Mouse (Mus musculus) lung, postnatal 36 days (tissue): ENCODE results near the gene Teddm1a.
"Not testable (repeated sequence)": the region's sequence is repeated elsewhere in the genome, so short reads cannot be mapped to it uniquely, and the experiment has no call there.

ENCODE experiments used
- DNase-seq: peaks from one replicate; pipeline ENCODE4 v3.0.0; 2022; ENCODE audit warnings: mixed read lengths

Gene Teddm1a

DNA sequence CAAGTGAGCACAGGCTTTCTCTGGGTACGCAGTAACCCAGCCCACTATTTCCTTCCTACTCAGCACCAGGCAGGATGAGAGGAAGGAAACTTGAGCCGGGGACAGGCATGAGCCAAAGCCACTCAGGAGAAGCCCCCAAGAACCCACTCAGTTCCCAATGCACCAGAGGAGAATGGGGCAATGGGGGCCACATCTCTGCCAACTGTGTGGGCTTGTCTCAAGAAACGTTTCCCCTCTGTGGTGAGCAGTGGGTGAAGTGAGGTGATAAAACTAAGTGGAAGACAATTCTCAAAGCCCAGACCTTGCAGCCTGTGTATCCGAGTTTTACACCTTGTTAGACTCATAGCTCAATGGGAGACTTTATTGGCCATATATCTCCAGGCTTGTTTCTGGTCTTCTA is at the start of gene Teddm1a:
Gene Teddm1a (plus strand): TSS at position 301 of the 400 bp plus-strand sequence.
- no peak for DNase-seq

DNA sequence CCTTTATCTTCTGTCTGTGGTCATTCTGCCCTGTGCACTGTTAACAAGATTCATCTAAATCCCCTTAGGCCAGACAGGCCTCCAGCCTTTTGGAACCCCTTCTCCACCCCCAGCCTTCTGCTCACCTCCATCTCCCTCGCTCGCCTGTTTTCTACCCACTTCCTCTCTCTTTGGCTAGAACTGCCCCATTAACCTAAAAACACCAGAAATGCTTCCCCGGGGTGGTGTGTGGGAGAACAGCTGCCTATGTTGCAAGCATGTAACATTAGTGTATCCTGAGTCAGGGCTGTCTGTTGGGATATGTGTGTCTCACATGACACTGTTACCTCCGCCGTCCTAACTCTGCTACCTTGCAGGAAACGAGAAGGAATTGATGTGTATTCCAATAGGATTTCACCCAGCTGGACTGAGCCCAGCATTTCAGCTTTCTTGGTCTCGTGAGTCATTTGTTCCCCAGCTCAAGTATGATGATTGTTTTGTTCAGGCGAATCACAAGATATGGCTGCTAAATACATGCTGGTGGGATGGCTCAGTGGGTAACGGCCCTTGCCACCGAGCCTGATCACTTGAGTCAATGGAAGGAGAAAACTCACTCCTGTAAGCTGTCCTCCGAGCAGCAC is 49.3 kb upstream of the Teddm1a start:
- no peak for DNase-seq

DNA sequence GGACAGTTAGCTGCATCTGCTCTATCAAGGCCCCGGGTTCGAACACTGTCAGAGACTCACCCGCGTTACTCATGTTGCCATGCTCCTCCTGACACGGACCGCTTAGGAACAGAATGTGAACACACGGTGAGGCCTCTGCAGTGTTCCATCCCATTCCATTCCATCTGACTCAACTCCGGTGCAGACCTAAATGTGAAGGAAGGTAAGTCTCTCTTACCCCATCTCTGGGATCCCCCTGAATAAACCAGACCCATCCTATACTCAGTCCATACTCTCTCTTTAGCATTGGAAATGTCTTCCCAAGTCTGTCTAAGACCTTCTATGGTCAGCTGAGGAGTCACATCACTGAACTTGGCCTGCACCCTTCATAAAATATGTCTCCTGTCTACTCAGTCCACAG is 47.5 kb upstream of the Teddm1a start, which contains the start of gene Rgsl1:
Gene Rgsl1 (minus strand): TSS at position 101 of the 400 bp plus-strand sequence.
- DNase-seq = no peak

DNA sequence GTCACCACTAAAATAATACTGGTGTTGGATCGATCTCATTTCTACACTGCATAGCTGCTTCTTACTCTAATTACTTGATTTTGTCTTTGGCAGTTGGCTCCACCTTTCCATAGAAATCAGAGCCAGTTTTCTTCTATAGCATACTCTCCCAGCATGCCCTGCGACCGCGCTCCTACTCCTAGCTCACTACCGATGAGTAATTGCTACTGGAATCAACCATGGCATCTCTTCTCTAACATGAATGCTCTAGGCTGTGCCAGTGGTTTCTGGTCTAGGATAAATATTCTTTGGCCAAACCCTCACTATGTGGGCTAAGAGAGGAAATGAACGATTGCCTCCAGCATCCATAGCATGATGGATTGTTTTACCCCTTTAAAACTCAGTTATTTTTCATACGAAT is 45.1 kb upstream of the Teddm1a start:
- DNase-seq = no peak

DNA sequence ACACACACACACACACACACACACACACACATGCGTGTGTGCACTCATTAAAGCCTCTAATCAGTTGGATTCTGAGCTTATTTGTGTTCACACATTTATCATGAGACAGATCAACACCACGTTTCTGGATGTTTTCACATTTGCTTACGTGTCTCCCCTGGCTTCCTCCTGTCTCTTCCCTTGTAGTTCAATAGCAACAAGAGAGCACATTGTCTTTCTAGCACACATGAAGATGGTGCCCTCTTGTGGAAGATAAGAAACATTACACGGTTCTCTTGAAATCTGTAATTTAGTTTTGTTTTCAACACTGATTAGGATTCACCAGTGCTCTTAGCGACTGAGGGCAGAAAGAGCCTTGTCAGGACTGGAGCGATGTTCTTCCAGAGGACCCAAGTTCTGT is 44.7 kb upstream of the Teddm1a start:
- DNase-seq = no peak

DNA sequence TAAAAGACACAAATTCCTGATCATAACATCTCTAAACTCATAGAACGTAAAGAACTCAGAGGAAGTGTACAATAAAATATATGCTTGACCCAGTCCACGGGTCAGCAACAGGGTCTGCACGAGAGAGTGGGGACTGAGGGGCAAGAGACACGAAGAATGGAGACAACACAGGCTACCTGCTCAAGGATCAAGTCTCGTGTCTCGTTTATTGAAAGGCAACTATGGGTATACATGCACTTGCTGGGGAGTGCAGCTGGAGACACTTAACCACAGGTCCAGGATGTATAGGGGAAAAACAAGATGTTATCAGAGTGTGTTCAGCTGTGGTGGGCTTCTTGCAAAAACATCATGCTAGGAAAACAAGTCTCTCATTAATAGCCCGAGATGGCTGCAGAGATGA is 38.8 kb upstream of the Teddm1a start:
- not testable (repeated sequence) for DNase-seq

DNA sequence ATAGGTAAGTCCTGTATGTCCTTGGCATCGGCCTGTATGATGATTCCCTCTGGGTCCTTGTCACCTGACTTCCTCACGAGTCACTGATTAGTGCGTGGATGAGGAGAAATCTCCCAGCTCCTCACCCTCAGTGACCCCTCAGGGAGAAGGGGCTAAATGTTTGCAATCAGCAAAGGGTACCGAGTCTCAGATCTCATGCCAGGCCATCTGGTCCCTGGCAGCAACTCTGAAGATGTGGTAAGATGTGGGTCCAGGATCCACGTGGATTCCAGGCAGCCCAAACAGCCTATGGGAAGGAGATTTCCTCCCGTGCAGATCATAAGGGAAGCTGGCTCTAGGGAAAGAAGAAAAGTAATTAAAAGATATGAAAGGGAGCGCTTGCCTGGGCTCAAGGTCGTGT is 35.6 kb upstream of the Teddm1a start:
- DNase-seq = no peak

DNA sequence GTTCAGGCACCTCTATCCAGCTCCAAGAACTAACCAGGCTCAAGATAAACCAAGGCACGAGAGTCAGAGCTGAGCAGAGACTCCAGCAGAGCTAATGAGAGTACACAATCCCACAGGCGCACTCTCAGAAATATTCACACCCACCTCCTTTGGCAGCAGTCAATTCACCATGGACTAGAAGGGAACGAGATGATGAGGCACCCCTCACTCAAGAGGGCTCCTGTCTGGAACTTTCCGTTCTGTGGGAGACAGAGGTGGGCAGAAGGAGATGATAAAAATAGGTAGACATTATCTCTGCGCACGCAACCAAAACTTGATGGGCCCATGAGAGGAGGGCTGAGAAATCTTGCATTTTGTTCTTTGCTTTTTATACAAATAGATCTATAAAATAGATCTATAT is 17.5 kb upstream of the Teddm1a start, which contains the start of gene Teddm1b:
Gene Teddm1b (plus strand): TSS at position 301 of the 400 bp plus-strand sequence.
- no peak for DNase-seq

DNA sequence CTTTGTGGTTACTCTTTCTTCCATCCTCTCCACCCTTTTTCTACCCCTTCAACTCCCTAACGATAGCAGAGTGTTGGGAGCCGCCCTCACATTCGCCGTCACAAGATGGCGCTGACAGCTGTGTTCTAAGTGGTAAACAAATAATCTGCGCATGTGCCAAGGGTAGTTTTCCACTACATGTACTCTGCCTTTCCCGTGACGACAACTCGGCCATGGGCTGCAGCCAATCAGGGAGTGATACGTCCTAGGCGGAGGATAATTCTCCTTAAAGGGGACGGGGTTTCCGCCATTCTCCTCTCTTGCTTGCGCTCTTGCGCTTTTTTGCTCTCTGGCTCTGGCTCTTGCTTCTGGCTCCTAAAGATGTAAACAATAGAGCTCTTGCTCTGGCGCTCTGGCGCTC is 11.2 kb upstream of the Teddm1a start:
- DNase-seq = not testable (repeated sequence)

DNA sequence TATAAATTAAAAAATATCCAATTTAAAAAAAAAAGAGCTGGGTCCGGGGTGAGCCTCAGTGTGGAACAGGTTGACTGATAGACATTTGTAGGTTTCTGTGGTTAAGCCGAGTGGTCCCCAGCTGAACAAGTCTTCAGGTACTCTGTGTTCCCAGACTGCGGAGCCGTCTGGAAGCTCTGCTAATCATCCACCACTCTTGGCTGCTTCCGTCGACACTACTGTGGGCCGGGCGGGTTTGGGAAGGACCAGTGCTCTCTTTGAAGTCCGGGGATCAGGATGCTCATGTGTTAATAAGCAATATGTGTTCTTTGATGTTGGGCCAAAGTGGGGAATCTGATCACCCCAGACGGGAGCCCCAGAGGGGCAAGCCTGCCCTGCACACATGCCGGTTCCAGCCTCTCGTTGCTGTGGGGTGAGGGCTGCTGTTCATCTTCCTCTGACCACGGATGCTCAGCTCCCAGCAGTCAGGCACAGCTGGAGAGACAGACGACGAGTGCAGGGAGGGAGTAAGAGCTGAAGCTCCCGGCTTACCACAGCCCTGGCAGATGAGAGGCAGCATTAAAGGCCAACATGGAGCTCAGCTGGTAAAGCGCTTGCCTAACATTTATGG is 5.4 kb upstream of the Teddm1a start:
- DNase-seq = no peak

DNA sequence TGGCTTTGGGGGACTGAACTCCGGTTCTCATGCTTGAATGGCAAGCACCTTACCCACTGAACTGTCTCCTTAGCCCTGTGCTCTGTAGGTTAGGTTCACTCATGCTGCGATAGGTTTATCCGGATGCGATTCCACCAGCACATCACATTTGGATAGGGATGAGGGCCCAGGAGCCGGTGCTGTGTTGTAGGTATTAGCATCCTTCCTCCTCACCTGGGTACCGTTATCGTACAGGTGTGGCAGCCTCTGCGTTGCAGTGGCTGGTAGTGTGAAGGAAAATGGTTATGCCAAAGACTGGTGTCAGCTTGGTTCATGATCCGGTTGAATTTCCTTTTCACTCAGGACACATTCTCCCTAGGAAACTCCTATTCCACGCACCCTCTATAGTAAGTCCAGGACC is 1.4 kb upstream of the Teddm1a start:
- DNase-seq = no peak

DNA sequence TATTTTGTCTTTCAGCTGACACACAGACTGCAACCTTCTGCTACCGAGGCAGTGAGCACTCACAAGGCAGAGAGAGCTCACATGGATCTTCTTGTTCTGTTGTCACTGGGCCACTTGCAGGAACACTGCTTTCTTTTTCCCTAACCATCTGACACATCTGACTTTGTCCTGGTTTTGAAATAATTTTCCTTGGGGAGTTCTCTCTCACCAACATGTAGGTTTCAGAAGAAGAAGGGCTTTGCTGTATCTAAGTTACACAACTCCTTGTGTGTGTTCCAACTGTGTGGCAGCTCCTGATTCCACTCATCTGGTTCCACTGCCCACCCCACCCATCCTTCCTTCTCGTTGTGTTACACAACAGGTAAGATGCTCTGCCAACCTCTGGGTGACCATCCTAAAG is 2.2 kb downstream of the Teddm1a start:
- no peak for DNase-seq

DNA sequence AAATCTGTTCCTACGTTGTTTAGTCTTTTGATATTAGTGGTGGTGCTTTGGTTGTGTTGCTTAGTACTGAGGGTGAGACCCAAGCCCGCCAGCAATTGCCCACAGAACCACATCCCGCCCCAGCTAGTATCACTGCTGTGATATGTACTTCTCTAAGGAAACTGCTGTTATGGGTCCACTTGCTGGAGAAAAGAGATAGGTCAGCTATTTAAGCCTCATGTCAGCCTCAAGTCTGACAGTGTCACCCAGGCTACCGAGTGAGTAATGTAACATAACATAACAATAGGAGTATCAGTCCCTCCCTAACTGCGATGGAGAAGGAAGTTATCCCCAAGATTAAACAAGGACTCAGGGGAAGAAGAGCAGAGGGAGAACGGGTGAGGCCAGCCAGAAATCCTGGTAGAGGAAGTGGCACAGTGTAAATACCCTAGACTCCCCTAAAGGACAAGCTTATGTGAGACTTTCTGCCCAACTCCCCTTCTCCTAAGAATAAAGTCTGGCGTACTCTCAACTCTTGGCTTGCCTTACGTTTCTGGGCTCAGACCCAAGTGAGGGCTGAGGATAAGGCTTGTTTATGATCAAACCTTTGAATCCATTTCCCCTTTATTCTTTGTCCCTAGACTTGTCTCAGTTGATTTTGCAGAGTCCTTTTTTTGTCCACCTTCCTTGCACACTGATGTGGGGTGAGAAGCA is 2.8 kb downstream of the Teddm1a start:
- DNase-seq = no peak

DNA sequence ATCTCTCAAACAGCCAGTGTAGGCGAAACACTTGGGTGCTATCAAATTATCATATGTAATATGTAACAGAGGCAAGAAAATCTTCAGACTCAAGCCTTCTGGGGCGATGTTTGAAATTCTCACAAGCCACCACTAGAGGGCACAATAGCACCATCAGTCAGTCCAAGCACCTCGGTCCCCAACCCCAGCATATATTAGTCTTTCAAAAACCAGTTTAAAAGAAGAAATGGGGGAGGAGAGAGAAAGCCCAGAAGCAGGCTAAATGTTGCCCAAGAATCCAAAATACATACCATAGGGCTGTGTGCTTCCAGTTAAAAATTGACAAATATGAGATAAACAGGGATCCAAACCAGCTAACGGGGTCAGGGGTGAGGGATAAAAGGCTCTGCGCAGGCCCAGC is 3.4 kb downstream of the Teddm1a start:
- peak; percentile 86 for DNase-seq

DNA sequence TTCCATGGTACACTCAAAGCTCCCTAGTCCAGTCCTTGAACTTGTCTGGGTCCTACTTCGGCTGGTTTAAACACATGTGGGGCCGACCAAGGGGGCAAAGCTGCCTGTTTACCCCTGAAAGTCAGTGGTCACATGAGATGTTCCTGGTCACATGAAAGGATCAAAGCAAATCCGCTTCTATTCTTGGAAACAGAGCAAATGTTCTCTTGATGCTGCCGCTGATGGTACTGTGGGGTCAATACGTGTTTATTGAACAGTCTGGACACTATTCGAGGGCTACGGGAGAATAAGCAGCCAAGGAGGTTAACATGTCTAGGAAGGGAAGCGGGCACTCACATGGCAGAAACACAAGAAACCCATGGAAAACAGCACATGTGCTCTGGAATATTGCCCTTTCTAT is 5.7 kb downstream of the Teddm1a start:
- DNase-seq = no peak

DNA sequence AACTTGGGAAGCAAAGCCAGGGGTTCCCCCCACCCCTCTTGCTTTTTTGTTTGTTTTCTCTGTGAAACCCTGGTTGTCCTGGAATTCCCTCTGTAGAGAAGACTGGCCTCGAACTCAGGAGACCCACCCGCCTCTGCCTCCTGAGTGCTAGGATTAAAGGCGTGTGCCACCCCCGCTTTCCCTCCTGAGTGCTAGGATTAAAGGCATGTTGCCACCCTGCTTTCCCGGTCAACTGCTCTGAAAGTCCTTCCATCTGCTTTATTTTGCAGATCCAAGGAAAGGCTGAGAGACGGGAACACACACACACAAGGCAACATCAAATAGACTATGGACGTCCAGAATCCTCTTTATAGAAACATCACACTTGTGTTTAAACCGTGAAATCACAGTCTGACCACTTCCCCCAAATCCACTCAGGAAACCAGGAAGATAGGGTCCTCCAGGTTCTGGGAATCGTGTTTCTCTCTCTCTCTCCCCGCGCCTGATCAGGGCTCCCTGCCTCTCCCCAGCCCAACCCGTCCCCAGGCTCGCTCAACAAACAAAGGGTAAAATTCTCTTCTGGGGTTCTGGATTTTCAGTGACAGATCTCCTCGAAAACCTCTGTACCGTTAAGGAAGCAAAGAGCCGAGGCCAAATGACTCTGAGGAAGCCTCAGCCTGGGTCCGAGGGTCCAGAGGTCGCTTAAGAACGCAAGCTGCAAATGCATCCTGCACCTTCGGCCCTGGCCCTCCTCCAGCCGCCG is 7.6 kb downstream of the Teddm1a start:
- DNase-seq = no peak

DNA sequence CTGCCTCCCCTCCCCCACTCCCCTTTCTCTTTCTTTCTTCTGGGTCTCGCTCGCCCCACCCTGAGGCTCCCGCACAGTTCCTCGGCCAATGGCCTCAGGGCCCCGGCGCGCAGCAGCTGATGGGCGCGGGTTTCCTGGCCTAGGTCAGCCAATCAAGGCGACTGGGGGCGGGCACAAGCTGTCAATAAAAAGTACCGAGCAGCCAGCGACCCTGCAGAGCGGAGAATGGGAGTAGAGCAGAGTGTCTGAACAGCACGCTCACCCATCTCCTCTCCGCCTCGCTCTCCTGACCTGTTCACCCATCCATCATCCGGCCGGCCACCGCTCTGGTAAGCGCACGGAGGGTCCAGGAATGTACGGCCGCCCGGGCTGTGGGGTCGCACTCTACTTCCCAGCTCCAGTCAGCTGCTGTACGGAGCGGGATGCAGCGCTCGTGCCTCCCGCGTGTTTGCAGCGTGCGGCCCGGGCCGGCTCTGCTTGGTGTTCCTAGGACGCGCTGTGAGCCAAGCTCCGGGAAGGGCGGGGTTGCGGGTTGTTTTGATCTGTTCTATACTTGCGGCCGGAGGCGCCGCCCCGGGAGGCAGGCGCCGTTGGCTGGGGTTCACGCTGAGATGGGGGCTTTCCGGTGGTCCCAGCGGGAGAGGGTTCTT is 8.3 kb downstream of the Teddm1a start, which contains the start of the genes Glul and Teddm2:
Gene Glul (plus strand): TSS at position 214 of the 650 bp plus-strand sequence.
Gene Teddm2 (minus strand): TSS at position 498 of the 650 bp plus-strand sequence.
- DNase-seq = peak; percentile 99

DNA sequence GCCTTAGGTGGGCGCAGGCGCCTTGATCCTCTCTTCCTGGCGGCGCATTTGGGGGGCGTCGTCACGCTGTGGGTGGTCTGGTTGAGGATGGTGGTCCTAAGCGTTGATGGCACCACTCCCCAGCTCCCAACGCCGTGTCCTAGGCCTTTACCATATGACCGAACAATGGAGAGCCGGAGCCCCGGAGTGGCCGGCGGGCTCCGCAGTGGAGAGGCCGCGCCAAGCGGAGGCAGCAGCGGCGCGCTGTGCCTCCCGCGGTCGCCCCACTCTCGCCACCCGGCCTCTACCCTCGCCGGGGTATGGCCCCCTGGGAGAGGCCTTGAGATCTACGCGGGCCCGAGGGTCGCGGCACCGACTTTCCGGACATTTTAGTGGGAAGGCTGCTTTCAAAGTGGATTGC is 8.8 kb downstream of the Teddm1a start:
- DNase-seq = no peak

DNA sequence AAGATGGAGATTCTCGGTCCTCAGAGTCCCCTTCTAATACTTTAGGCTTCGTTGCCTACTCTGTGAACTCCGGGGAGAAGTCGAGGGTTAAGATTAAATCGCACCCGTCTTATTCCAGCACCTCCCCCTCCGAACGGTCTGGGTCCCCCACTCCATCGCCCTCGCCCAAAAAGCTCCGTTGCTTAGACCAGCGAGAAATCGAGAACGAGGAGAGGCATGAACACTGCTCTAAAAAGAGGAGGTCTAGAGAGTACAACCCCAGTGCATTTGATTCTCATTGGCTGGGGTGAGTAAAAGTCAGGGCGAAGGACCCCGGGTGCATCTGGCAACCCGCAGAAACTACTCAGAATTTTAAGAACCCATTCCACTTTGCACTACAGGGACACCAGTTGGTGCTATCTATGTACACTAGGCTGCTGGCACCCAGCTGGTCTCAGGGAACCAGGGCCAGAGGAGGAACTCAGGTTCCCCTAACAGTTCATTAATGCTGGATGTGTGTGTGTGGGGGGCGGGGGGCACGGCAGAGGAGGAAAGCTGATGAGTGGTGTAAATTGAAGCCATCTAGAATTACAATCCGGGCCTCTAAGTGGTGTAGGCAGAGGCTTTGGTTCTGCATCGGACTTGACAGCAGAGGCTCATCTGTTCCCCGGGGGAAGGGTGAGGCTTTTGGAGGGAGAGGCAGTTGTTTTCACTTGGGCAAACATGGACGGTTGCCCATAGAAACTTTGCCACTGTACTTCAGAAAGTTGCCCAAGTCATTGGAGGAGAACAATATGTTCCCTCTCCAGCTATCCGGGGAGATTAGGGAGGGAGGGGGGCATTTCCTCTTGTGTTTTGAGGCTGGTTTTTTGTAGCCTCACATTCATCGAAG is 9.6 kb downstream of the Teddm1a start:
- DNase-seq = peak; percentile 94

DNA sequence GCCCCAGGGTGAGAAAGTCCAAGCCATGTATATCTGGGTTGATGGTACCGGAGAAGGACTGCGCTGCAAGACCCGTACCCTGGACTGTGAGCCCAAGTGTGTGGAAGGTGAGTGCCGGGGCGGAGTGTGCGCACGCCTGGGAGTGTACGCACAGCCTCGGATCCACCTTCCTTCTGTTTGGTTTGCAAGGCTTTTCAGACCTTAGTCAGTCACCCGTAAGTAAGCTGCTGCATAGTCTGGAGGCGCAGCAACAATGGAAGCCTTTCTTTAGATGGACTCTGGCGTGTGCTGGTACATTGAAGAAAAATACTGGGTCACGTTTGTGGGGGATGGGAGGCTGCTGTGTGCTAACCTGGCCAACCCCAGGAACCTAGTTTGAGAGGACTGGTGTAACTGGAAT is 11.5 kb downstream of the Teddm1a start:
- DNase-seq = no peak

DNA sequence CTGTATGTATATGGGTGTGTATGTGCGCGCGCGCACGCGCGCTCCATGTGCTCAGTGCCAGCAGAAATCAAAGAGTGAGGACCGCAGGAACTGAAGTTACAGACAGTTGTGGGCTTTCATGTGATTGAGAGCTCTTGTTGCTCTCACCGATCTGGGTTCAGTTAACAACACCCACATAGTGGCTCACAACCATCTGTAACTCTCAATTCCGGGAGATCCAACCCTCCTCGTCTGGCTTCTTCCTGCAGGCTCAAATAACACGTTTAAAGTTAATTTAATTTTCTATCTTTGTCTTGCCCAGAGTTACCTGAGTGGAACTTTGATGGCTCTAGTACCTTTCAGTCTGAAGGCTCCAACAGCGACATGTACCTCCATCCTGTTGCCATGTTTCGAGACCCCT is 12.7 kb downstream of the Teddm1a start:
- no peak for DNase-seq

DNA sequence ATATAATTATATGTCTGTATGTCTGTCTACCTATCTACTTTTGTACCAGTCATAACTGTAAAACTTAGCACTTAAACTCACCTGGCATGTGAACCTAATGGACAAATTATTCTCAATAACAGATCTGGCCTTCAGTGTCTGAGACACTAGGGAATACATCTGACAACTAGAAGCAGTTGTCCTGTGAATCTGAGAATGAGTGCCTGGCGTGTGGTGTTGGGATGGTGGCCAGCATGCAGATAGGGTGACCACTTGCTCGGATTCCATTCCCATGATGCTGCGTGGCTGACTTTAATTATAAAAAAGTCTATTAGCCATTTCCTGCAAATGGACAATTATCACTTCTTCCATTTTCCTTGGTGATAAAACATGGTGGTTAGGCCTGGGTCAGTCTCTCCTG is 14.3 kb downstream of the Teddm1a start:
- DNase-seq = no peak
